Mouse (Mus musculus) heart, adult 2 months (tissue): Measurements from ENCODE around the gene Vwa5b1. TPM values are rescaled to one million over a fixed set of nuclear protein-coding genes. Genes with fewer than 3 reads are reported as not detected.

Experiments used
- DNase-seq, 2 experiments: peaks; one replicate each; pipeline ENCODE4 v3.0.0; 2021
- H3K27ac ChIP-seq: fragments of 200-600 bp; 2 replicates; pipeline ENCODE4 v1.8.1; 2022
- H3K27me3 ChIP-seq: fragments of 200-500 bp; 2 replicates; pipeline ENCODE4 v1.6.1; 2012; ENCODE audit warnings: mild to moderate bottlenecking, low read length, inconsistent platforms, mixed read lengths; ENCODE audit not compliant: control insufficient read depth, insufficient read depth
- H3K36me3 ChIP-seq: fragments of 200-500 bp; 2 replicates; pipeline ENCODE4 v1.6.1; 2012; ENCODE audit warnings: low read length, inconsistent platforms; ENCODE audit not compliant: control insufficient read depth, insufficient read depth
- H3K4me1 ChIP-seq: fragments of 200-500 bp; 2 replicates; pipeline ENCODE4 v1.6.1; 2011; ENCODE audit warnings: low read length; ENCODE audit not compliant: control insufficient read depth, insufficient read depth
- H3K4me3 ChIP-seq: fragments of 200-600 bp; 2 replicates; pipeline ENCODE4 v1.8.1; 2022
- H3K79me2 ChIP-seq: fragments of 200-500 bp; replicated peaks from 2 replicates; pipeline ENCODE4 v1.6.1; 2012; ENCODE audit warnings: mild to moderate bottlenecking, inconsistent platforms, low read length, moderate library complexity, mixed read lengths; ENCODE audit not compliant: control insufficient read depth, insufficient read depth
- H3K9ac ChIP-seq: fragments of 200-500 bp; 2 replicates; pipeline ENCODE4 v1.6.1; 2012; ENCODE audit warnings: low read depth, mild to moderate bottlenecking, control low read depth, inconsistent platforms, low read length, mixed read lengths
- CTCF ChIP-seq: fragments of 200-600 bp; IDR thresholded peaks from 2 replicates; pipeline ENCODE4 v1.8.1; 2022; ENCODE audit warnings: antibody characterized with exemption, mild to moderate bottlenecking, moderate library complexity
- EP300 ChIP-seq: fragments of 200-500 bp; IDR thresholded peaks from 2 replicates; pipeline ENCODE4 v1.6.1; 2011; ENCODE audit warnings: low read depth, low read length, control low read depth; ENCODE audit not compliant: insufficient read depth
- POLR2A ChIP-seq: fragments of 200-500 bp; IDR thresholded peaks from 2 replicates; pipeline ENCODE4 v1.6.1; 2011; ENCODE audit warnings: mild to moderate bottlenecking, low read depth, low read length, control low read depth; ENCODE audit not compliant: insufficient read depth
- WGBS: fragments of 180-500 bp; shearing (Covaris S2); methylation state at CpG from one replicate; pipeline ENCODE4 v1.1.7; 2018; 5-methylcytosine and 5-hydroxymethylcytosine counted together
- intact Hi-C: fragments of 180-260 bp; cut with DNase I; formaldehyde crosslinking; loops from one replicate; pipeline ENCODE4 v1.15.1; 2025
- polyA plus RNA-seq: library from polyadenylated mRNA; depleted of rRNA; stranded (reverse); fragments of >200 nt; gene quantifications from 2 replicates; pipeline ENCODE4 v1.2.3, GENCODE M21; 2012
- total RNA-seq, 2 experiments: library from RNA; stranded (reverse); gene quantifications; 2 replicates each; pipeline ENCODE4 v1.2.3; 2021

Vwa5b1 gene
- total and polyA plus RNA-seq, 3 experiments = not detected

GRCm38 (mm10) chr4:138569928-138570327, 65.8 kb downstream of the Vwa5b1 start:
- Histone ChIP-seq H3K36me3 (no peaks in the 10 kb centered on the region), H3K4me3 (no peak overlapping the region), H3K4me1 (0 out of 2 replicates have a peak, but pooled peaks cover 5% of the 10 kb centered on the region), H3K27me3 (no peaks in the 10 kb centered on the region), H3K27ac (no peak overlapping the region), H3K9ac (no peak overlapping the region), H3K79me2 (no peaks in the 10 kb centered on the region)
- intact Hi-C loops = no loop called here
- TF ChIP-seq EP300 (0 out of 2 replicates have a peak, but pooled peaks have one; percentile 18), POLR2A (no peak), CTCF (no peak)
- DNase-seq = peak in 1 of 2 experiments; percentile 40
- 16% methylated on average over 11 of the region's 11 CpGs for WGBS

- Histone ChIP-seq H3K27ac (no peak overlapping the region), H3K4me1 (0 out of 2 replicates have a peak, but pooled peaks cover 5% of the 10 kb centered on the region), H3K79me2 (no peaks in the 10 kb centered on the region), H3K4me3 (no peak overlapping the region), H3K9ac (no peak overlapping the region), H3K27me3 (no peaks in the 10 kb centered on the region), H3K36me3 (no peaks in the 10 kb centered on the region)
- 89% methylated on average over 2 of the region's 2 CpGs for WGBS
- no peak for DNase-seq
- TF ChIP-seq POLR2A = no peak
- no peak for TF ChIP-seq CTCF
- TF ChIP-seq EP300 = no peak
- intact Hi-C loops = no loop called here
Observed at GRCm38 (mm10) chr4:138568275-138568674, 67.4 kb downstream of the Vwa5b1 start.

- peak; percentile 67 to 82 for DNase-seq
- no peak for TF ChIP-seq POLR2A
- TF ChIP-seq EP300 = peak; percentile 66; the same call in 1 of the 2 replicates
- peak; percentile 74 for TF ChIP-seq CTCF
- H3K4me3 ChIP-seq = no peak overlapping the region
- H3K36me3 ChIP-seq = no peaks in the 10 kb centered on the region
- no peak overlapping the region for H3K9ac ChIP-seq
- 13% methylated on average over 8 of the region's 8 CpGs for whole genome bisulfite sequencing
- no peaks in the 10 kb centered on the region for H3K27me3 ChIP-seq
- H3K79me2 ChIP-seq = no peaks in the 10 kb centered on the region
- H3K4me1 ChIP-seq = no peaks in the 10 kb centered on the region; the same call in 1 of the 2 replicates
- H3K27ac ChIP-seq = no peak overlapping the region
- intact Hi-C loops = loop anchor here (1.0 to 5.0 kb wide), 3 partner anchors 55 to 135 kb away; no protein-coding TSS in a partner anchor
Observed at GRCm38 (mm10) chr4:138561986-138562385, 73.7 kb downstream of the Vwa5b1 start.

GRCm38 (mm10) chr4:138555531-138555930, 80.2 kb downstream of the Vwa5b1 start:
- TF ChIP-seq CTCF (no peak), POLR2A (peak; percentile 24; the same call in 1 of the 2 replicates)
- H3K27me3 ChIP-seq = peaks cover 3% of the 10 kb centered on the region; the same call in 1 of the 2 replicates
- H3K79me2 ChIP-seq = no peaks in the 10 kb centered on the region
- H3K4me1 ChIP-seq = no peaks in the 10 kb centered on the region; the same call in 1 of the 2 replicates
- 1% methylated on average over 19 of the region's 19 CpGs for WGBS
- peak; percentile 72 to 76 for DNase-seq
- no peaks in the 10 kb centered on the region for H3K36me3 ChIP-seq
- peak overlapping the region; percentile 14; the same call in 1 of the 2 replicates for H3K4me3 ChIP-seq
- peak overlapping the region; percentile 5; the same call in 1 of the 2 replicates for H3K9ac ChIP-seq
- H3K27ac ChIP-seq = no peak overlapping the region
- intact Hi-C loops = no loop called here

GRCm38 (mm10) chr4:138554934-138555333, 80.8 kb downstream of the Vwa5b1 start:
- Histone ChIP-seq H3K9ac (no peak overlapping the region), H3K4me1 (no peaks in the 10 kb centered on the region), H3K27ac (no peak overlapping the region), H3K79me2 (no peaks in the 10 kb centered on the region), H3K27me3 (peaks cover 3% of the 10 kb centered on the region; the same call in 1 of the 2 replicates), H3K4me3 (no peak overlapping the region), H3K36me3 (no peaks in the 10 kb centered on the region)
- no peak for DNase-seq
- WGBS = 7% methylated on average over 14 of the region's 14 CpGs
- no peak for TF ChIP-seq EP300
- TF ChIP-seq POLR2A = no peak
- TF ChIP-seq CTCF = no peak
- intact Hi-C loops = no loop called here

GRCm38 (mm10) chr4:138554302-138554701, 81.4 kb downstream of the Vwa5b1 start:
- H3K36me3 ChIP-seq = no peaks in the 10 kb centered on the region
- peaks cover 3% of the 10 kb centered on the region; the same call in 1 of the 2 replicates for H3K27me3 ChIP-seq
- no peak overlapping the region for H3K9ac ChIP-seq
- no peaks in the 10 kb centered on the region for H3K79me2 ChIP-seq
- no peak overlapping the region for H3K27ac ChIP-seq
- WGBS = 6% methylated on average over 3 of the region's 3 CpGs
- no peak overlapping the region for H3K4me3 ChIP-seq
- intact Hi-C loops = no loop called here
- DNase-seq = no peak
- no peaks in the 10 kb centered on the region for H3K4me1 ChIP-seq
- TF ChIP-seq EP300 = no peak
- no peak for TF ChIP-seq CTCF
- TF ChIP-seq POLR2A = no peak
